Mouse (Mus musculus): ENCODE measurements around the gene Calm3. TPM values are rescaled to one million over a fixed set of nuclear protein-coding genes. Genes with fewer than 3 reads are reported as not detected.

Gene Calm3
- total and polyA plus RNA-seq, 3 experiments = 294 to 623 (median 326) TPM

- Histone ChIP-seq H3K36me3 (replicated peaks in 1 of 2; ENCODE audit: control insufficient read depth in 1 of 2, insufficient read depth in 1 of 2, low read length in 1 of 2) (peaks cover 57 to 79% of the 10 kb centered on the region in 2 experiments), H3K9ac (ENCODE audit: insufficient read depth, low read depth) (no peak overlapping the region), H3K27ac (ENCODE audit: insufficient read depth, low read depth) (no peak overlapping the region), H3K4me3 (replicated peaks in 1 of 3; ENCODE audit: low read depth in 2 of 3, low read length in 2 of 3, poor library complexity in 1 of 3) (no peak overlapping the region), H3K4me1 (ENCODE audit: control insufficient read depth in 1 of 2, insufficient read depth in 2 of 2) (peaks cover 4 to 28% of the 10 kb centered on the region in 2 experiments), H3K27me3 (replicated peaks) (no peaks in the 10 kb centered on the region), H3K9me3 (replicated peaks; ENCODE audit: low read length) (no peaks in the 10 kb centered on the region), H3K79me2 (replicated peaks; ENCODE audit: control insufficient read depth, extremely low read depth, insufficient read depth, poor library complexity, severe bottlenecking) (peaks cover 41% of the 10 kb centered on the region), H3K4me2 (ENCODE audit: insufficient read depth, low read depth, poor library complexity, severe bottlenecking) (no peak overlapping the region)
- no peak for TF ChIP-seq ZC3H11A (IDR thresholded peaks at IDR 0.05; ENCODE audit: low read depth, low read length)
- DNase-seq (ENCODE audit: extremely low read depth) = no peak
- dilution Hi-C loops (cut with MboI; ENCODE audit: extremely low pct_ligation_motif_present, extremely low pct_unique_long_range_greater_than_20kb, low sequenced_read_pairs) = no loop called here
- in situ Hi-C loops (cut with MboI; ENCODE audit: low pct_ligation_motif_present, low pct_unique_long_range_greater_than_20kb, low sequenced_read_pairs) = no loop called here
Observed at GRCm38 (mm10) chr7:16919395-16920149, 4.3 kb downstream of the Calm3 start.

GRCm38 (mm10) chr7:16918670-16919069, 5.2 kb downstream of the Calm3 start:
- Histone ChIP-seq H3K9me3 (replicated peaks; ENCODE audit: low read length) (no peaks in the 10 kb centered on the region), H3K27me3 (replicated peaks) (no peaks in the 10 kb centered on the region), H3K36me3 (replicated peaks in 1 of 2; ENCODE audit: control insufficient read depth in 1 of 2, insufficient read depth in 1 of 2, low read length in 1 of 2) (peaks cover 62 to 87% of the 10 kb centered on the region in 2 experiments), H3K9ac (ENCODE audit: insufficient read depth, low read depth) (no peak overlapping the region), H3K79me2 (replicated peaks; ENCODE audit: control insufficient read depth, extremely low read depth, insufficient read depth, poor library complexity, severe bottlenecking) (peaks cover 41% of the 10 kb centered on the region), H3K4me1 (ENCODE audit: control insufficient read depth in 1 of 2, insufficient read depth in 2 of 2) (peaks cover 4 to 30% of the 10 kb centered on the region in 2 experiments), H3K4me2 (ENCODE audit: insufficient read depth, low read depth, poor library complexity, severe bottlenecking) (no peak overlapping the region), H3K4me3 (replicated peaks in 1 of 3; ENCODE audit: low read depth in 2 of 3, low read length in 2 of 3, poor library complexity in 1 of 3) (no peak overlapping the region), H3K27ac (ENCODE audit: insufficient read depth, low read depth) (no peak overlapping the region)
- dilution Hi-C loops (cut with MboI; ENCODE audit: extremely low pct_ligation_motif_present, extremely low pct_unique_long_range_greater_than_20kb, low sequenced_read_pairs) (no loop called here), in situ Hi-C loops (cut with MboI; ENCODE audit: low pct_ligation_motif_present, low pct_unique_long_range_greater_than_20kb, low sequenced_read_pairs) (no loop called here)
- DNase-seq (ENCODE audit: extremely low read depth) = no peak
- TF ChIP-seq JUND (conservative IDR thresholded peaks at IDR 0.05; ENCODE audit: low read depth, low read length) = no peak
- no peak for TF ChIP-seq SMC3 (IDR thresholded peaks at IDR 0.05; ENCODE audit: low read depth, low read length)

- Histone ChIP-seq H3K36me3 (replicated peaks in 1 of 2; ENCODE audit: control insufficient read depth in 1 of 2, insufficient read depth in 1 of 2, low read length in 1 of 2) (peaks cover 62 to 94% of the 10 kb centered on the region in 2 experiments), H3K27ac (ENCODE audit: insufficient read depth, low read depth) (no peak overlapping the region), H3K79me2 (replicated peaks; ENCODE audit: control insufficient read depth, extremely low read depth, insufficient read depth, poor library complexity, severe bottlenecking) (peaks cover 35% of the 10 kb centered on the region), H3K4me1 (ENCODE audit: control insufficient read depth in 1 of 2, insufficient read depth in 2 of 2) (peaks cover 4 to 37% of the 10 kb centered on the region in 2 experiments), H3K9me3 (replicated peaks; ENCODE audit: low read length) (no peaks in the 10 kb centered on the region), H3K4me3 (replicated peaks in 1 of 3; ENCODE audit: low read depth in 2 of 3, low read length in 2 of 3, poor library complexity in 1 of 3) (no peak overlapping the region), H3K9ac (ENCODE audit: insufficient read depth, low read depth) (no peak overlapping the region), H3K4me2 (ENCODE audit: insufficient read depth, low read depth, poor library complexity, severe bottlenecking) (no peak overlapping the region), H3K27me3 (replicated peaks) (no peaks in the 10 kb centered on the region)
- TF ChIP-seq RCOR1 (conservative IDR thresholded peaks at IDR 0.05; ENCODE audit: low read depth, low read length) (no peak), MYC (IDR thresholded peaks at IDR 0.05; ENCODE audit: low read depth, low read length) (no peak), ELF1 (IDR thresholded peaks at IDR 0.05; ENCODE audit: low read depth, low read length) (no peak), MXI1 (IDR thresholded peaks at IDR 0.05; ENCODE audit: low read depth, low read length) (no peak)
- no peak for DNase-seq (ENCODE audit: extremely low read depth)
- dilution Hi-C loops (cut with MboI; ENCODE audit: extremely low pct_ligation_motif_present, extremely low pct_unique_long_range_greater_than_20kb, low sequenced_read_pairs) = no loop called here
- in situ Hi-C loops (cut with MboI; ENCODE audit: low pct_ligation_motif_present, low pct_unique_long_range_greater_than_20kb, low sequenced_read_pairs) = no loop called here
Observed at GRCm38 (mm10) chr7:16918014-16918413, 5.9 kb downstream of the Calm3 start.

Measured in CH12.LX (cell line).